9 mouse cellular contexts compared by ENCODE assay signal in genomic region chr3:41555491-41556381, GRCm38 (mm10). TPM values are rescaled to one million over a fixed set of nuclear protein-coding genes. Genes with fewer than 3 reads are reported as not detected.
DNase-seq lines count a peak whose midpoint lies in the region; ATAC-seq and TF ChIP-seq lines count a peak whose summit lies in the region.
"Had no signal": no experiment of that assay in that cellular context is flagged by ENCODE, and none has a peak within 500 bp of the region (broad histone marks: within the 10 kb centered on the region; RNA-seq: fewer than 3 reads in every experiment).

TSS of gene Jade1 (plus strand) at chr3:41555731.

- WGBS in kidney, embryonic 14.5 days: 98% methylated on average over 36 of the region's 36 CpGs
- 97% methylated on average over 36 of the region's 36 CpGs for WGBS in hindbrain, embryonic 16.5 days
- 96% methylated on average over 35 of the region's 36 CpGs for WGBS in midbrain, embryonic 13.5 days

- no peaks in the 10 kb centered on the region for H3K36me3 ChIP-seq in kidney, embryonic 14.5 days (ENCODE audit: control insufficient read depth, insufficient read depth, low read length)
- H3K36me3 ChIP-seq in hindbrain, embryonic 16.5 days (ENCODE audit: control insufficient read depth, insufficient read depth, low read length): no peaks in the 10 kb centered on the region
- H3K36me3 ChIP-seq in midbrain, embryonic 13.5 days: no peaks in the 10 kb centered on the region

- no peak for ATAC-seq in kidney, embryonic 14.5 days (ENCODE audit: low FRiP score, low TSS enrichment)
- ATAC-seq in hindbrain, embryonic 16.5 days: no peak
- no peak for ATAC-seq in midbrain, embryonic 13.5 days

- H3K4me3 ChIP-seq in kidney, embryonic 14.5 days (ENCODE audit: low read length): no peak within 1 kb of the TSS
- H3K4me3 ChIP-seq in gastrocnemius, adult 2 months: no peak within 1 kb of the TSS
- no peak within 1 kb of the TSS for H3K4me3 ChIP-seq in hindbrain, embryonic 16.5 days (ENCODE audit: low read length)
- no peak within 1 kb of the TSS for H3K4me3 ChIP-seq in midbrain, embryonic 13.5 days (replicated peaks)
- H3K4me3 ChIP-seq: megakaryocyte, embryonic 14.5 days had no signal

- no peak for TF ChIP-seq CTCF in gastrocnemius, adult 2 months (IDR thresholded peaks at IDR 0.05)

- no peak within 1 kb of the TSS for H3K27ac ChIP-seq in kidney, embryonic 14.5 days (ENCODE audit: low read depth, low read length)
- H3K27ac ChIP-seq in gastrocnemius, adult 2 months: no peak within 1 kb of the TSS
- no peak within 1 kb of the TSS for H3K27ac ChIP-seq in hindbrain, embryonic 16.5 days (ENCODE audit: low read depth, low read length)
- H3K27ac ChIP-seq in midbrain, embryonic 13.5 days: no peak within 1 kb of the TSS

- intact Hi-C loops in gastrocnemius, adult 2 months (cut with DNase I): no loop called here

- DNase-seq in kidney, adult 11 months: no peak
- no peak for DNase-seq in adrenal gland, adult 2 months
- DNase-seq in gastrocnemius, adult 2 months: no peak
- no peak for DNase-seq in lung, postnatal 25 days (ENCODE audit: low spot score)
- no peak for DNase-seq in lung, postnatal 36 days

- no peak within 1 kb of the TSS for H3K9ac ChIP-seq in kidney, embryonic 14.5 days (ENCODE audit: low read depth, low read length)
- no peak within 1 kb of the TSS for H3K9ac ChIP-seq in hindbrain, embryonic 16.5 days (ENCODE audit: low read depth, low read length)
- no peak within 1 kb of the TSS for H3K9ac ChIP-seq in midbrain, embryonic 13.5 days (replicated peaks)

- no peaks in the 10 kb centered on the region; the same call in 1 of the 2 replicates for H3K9me3 ChIP-seq in kidney, embryonic 14.5 days (ENCODE audit: control insufficient read depth, low read length)
- H3K9me3 ChIP-seq in hindbrain, embryonic 16.5 days (ENCODE audit: control insufficient read depth, low read length): 0 out of 2 replicates have a peak, but pooled peaks cover 3% of the 10 kb centered on the region
- H3K9me3 ChIP-seq in midbrain, embryonic 13.5 days: 0 out of 2 replicates have a peak, but pooled peaks cover 3% of the 10 kb centered on the region

- H3K4me1 ChIP-seq in kidney, embryonic 14.5 days (ENCODE audit: control insufficient read depth, insufficient read depth, low read length): no peaks in the 10 kb centered on the region
- H3K4me1 ChIP-seq in hindbrain, embryonic 16.5 days (ENCODE audit: control insufficient read depth, insufficient read depth, low read depth, low read length): no peaks in the 10 kb centered on the region
- H3K4me1 ChIP-seq in midbrain, embryonic 13.5 days (replicated peaks): no peaks in the 10 kb centered on the region

- no peaks in the 10 kb centered on the region for H3K27me3 ChIP-seq in kidney, embryonic 14.5 days (ENCODE audit: control insufficient read depth, insufficient read depth, low read length)
- no peaks in the 10 kb centered on the region for H3K27me3 ChIP-seq in hindbrain, embryonic 16.5 days (replicated peaks; ENCODE audit: control insufficient read depth, insufficient read depth, low read length)
- no peaks in the 10 kb centered on the region for H3K27me3 ChIP-seq in midbrain, embryonic 13.5 days

- H3K4me2 ChIP-seq in kidney, embryonic 14.5 days (replicated peaks; ENCODE audit: low read depth, low read length): no peak within 1 kb of the TSS
- no peak within 1 kb of the TSS for H3K4me2 ChIP-seq in hindbrain, embryonic 16.5 days (ENCODE audit: low read length)
- H3K4me2 ChIP-seq in midbrain, embryonic 13.5 days (replicated peaks): no peak within 1 kb of the TSS

RNA-seq across cellular contexts. Expression of gene Jade1, which starts in this region (rescaled TPM):
- 14.6 and 22.1 TPM in 2 replicates for polyA plus RNA-seq in kidney, embryonic 14.5 days (2014; fragmentation: Nextera tagmentation; extraction: Ambion mirVana)
- total RNA-seq in adrenal gland, adult 2 months (2021): 10 to 100 TPM; 33.2 to 58.2 TPM
- polyA plus RNA-seq in adrenal gland, adult 2 months (2012; rRNA removed): 21.4 and 64.9 TPM in 2 replicates
- 10 to 100 TPM; 17.5 to 24.2 TPM for total RNA-seq in gastrocnemius, adult 2 months (2021)
- 12.7 TPM in 2 replicates for polyA plus RNA-seq in hindbrain, embryonic 16.5 days (2015; fragmentation: Nextera tagmentation; extraction: Ambion mirVana)
- polyA plus RNA-seq in midbrain, embryonic 13.5 days (2015; fragmentation: Nextera tagmentation; extraction: Ambion mirVana): 10.5 and 13.2 TPM in 2 replicates
